Mouse (Mus musculus) erythroblast, embryonic 14.5 days (primary cell): Measurements from ENCODE around the gene Cdk15. TPM values are rescaled to one million over a fixed set of nuclear protein-coding genes. Genes with fewer than 3 reads are reported as not detected.

Experiments
- H3K27me3 ChIP-seq: 2 replicates; pipeline ENCODE4 v1.6.1; 2012; ENCODE audit warnings: inconsistent platforms; ENCODE audit not compliant: control insufficient read depth
- H3K36me3 ChIP-seq: 2 replicates; pipeline ENCODE4 v1.6.1; 2012; ENCODE audit warnings: mild to moderate bottlenecking, inconsistent platforms; ENCODE audit not compliant: control insufficient read depth
- H3K4me1 ChIP-seq: 2 replicates; pipeline ENCODE4 v1.6.1; 2012; ENCODE audit warnings: inconsistent platforms; ENCODE audit not compliant: control insufficient read depth
- H3K4me3 ChIP-seq: replicated peaks from 2 replicates; pipeline ENCODE3; 2012; ENCODE audit warnings: moderate library complexity, mild to moderate bottlenecking, inconsistent platforms
- H3K9me3 ChIP-seq: 2 replicates; pipeline ENCODE4 v1.6.1; 2012; ENCODE audit warnings: low read length, inconsistent platforms, mixed read lengths; ENCODE audit not compliant: control insufficient read depth
- GATA1 ChIP-seq: IDR thresholded peaks from 2 replicates; pipeline ENCODE4 v1.6.1; 2012; ENCODE audit warnings: low read length, inconsistent platforms, mixed read lengths
- TAL1 ChIP-seq: IDR thresholded peaks from 3 replicates; pipeline ENCODE4 v1.6.1; 2012; ENCODE audit warnings: low read length, inconsistent platforms, mixed read lengths
- polyA plus RNA-seq: library from polyadenylated mRNA; stranded (reverse); fragments of >175 nt; gene quantifications from 2 replicates; pipeline ENCODE4 v1.2.3, GENCODE M21; 2012

Cdk15 gene
- polyA plus RNA-seq, 1 experiment = not detected

GRCm38 (mm10) chr1:59317397-59317796 is 60.7 kb downstream of the Cdk15 start:
- no peaks in the 10 kb centered on the region for H3K9me3 ChIP-seq
- no peaks in the 10 kb centered on the region for H3K27me3 ChIP-seq
- H3K36me3 ChIP-seq = no peaks in the 10 kb centered on the region
- H3K4me1 ChIP-seq = no peaks in the 10 kb centered on the region
- H3K4me3 ChIP-seq = no peak overlapping the region
- TF ChIP-seq GATA1 (no peak), TAL1 (no peak)

DNA sequence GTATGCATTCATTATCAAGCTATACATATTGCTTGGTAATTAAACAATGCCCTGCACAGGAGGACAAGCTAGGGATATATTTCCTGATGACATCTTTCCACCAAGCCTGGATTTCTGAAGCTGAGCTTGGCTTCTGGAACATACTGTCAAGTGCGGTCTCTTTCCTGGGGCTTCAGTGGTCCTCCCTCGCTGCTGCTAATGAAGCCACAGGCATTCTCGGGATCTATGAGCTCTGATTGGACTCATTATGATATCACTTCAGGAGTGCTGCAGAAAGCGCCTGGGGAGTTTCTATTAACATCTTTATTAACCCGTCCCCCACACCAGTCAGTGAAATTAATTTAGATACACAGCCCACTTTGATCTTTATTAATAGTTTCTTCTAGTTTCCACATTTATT is 62.2 kb downstream of the Cdk15 start:
- Histone ChIP-seq H3K4me1 (no peaks in the 10 kb centered on the region), H3K36me3 (no peaks in the 10 kb centered on the region), H3K4me3 (no peak overlapping the region), H3K27me3 (no peaks in the 10 kb centered on the region), H3K9me3 (no peaks in the 10 kb centered on the region)
- TF ChIP-seq GATA1 = no peak
- no peak for TF ChIP-seq TAL1

DNA sequence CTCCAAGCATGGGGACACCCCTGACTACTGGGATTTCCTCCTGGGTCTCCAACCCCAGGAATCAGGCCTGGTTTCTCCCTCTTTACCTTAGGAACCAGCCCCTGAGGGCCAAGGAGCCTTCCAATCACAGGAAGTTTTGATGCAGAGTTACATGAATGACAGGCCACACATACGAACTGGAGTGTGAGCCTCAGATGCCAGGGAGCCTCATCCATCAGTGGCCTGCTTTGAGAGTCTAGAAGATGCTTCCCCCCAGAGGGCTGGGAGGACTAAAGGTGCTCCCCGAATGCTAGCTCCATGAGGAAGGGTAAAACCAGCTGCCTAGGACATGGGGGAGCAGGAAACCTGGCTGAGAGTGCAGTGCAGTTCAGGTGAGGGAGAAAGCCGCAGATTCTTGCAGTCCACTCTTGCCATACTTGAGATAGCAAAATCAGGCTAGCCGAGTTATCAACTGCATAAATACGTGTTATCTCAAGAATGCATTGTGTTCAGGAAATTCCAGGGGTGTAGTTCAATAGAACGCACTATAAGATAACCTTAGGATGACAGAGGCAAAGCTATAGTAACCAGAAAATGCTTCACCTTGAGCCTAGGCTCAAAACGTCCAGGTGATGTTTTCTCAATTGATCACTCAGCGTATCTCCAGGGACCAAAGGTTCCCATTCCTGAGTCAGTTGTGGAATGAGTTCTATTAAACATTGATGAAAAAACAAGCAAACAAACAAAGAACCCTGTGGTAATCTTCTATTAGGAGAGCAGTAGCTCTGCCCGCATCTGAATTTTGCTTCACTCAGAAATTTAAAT is 64.6 kb downstream of the Cdk15 start:
- TF ChIP-seq TAL1 = no peak
- no peak for TF ChIP-seq GATA1
- Histone ChIP-seq H3K4me3 (no peak overlapping the region), H3K36me3 (no peaks in the 10 kb centered on the region), H3K9me3 (no peaks in the 10 kb centered on the region), H3K27me3 (no peaks in the 10 kb centered on the region), H3K4me1 (no peaks in the 10 kb centered on the region)

- Histone ChIP-seq H3K4me3 (no peak overlapping the region), H3K36me3 (no peaks in the 10 kb centered on the region), H3K27me3 (no peaks in the 10 kb centered on the region), H3K4me1 (no peaks in the 10 kb centered on the region), H3K9me3 (no peaks in the 10 kb centered on the region)
- TF ChIP-seq GATA1 = no peak
- no peak for TF ChIP-seq TAL1
Measured at GRCm38 (mm10) chr1:59321880-59322836, 65.5 kb downstream of the Cdk15 start.

- no peaks in the 10 kb centered on the region for H3K36me3 ChIP-seq
- no peaks in the 10 kb centered on the region for H3K9me3 ChIP-seq
- no peaks in the 10 kb centered on the region for H3K4me1 ChIP-seq
- TF ChIP-seq GATA1 (no peak), TAL1 (no peak)
- no peaks in the 10 kb centered on the region for H3K27me3 ChIP-seq
- no peak overlapping the region for H3K4me3 ChIP-seq
Measured at GRCm38 (mm10) chr1:59326854-59327395, 70.2 kb downstream of the Cdk15 start.

DNA sequence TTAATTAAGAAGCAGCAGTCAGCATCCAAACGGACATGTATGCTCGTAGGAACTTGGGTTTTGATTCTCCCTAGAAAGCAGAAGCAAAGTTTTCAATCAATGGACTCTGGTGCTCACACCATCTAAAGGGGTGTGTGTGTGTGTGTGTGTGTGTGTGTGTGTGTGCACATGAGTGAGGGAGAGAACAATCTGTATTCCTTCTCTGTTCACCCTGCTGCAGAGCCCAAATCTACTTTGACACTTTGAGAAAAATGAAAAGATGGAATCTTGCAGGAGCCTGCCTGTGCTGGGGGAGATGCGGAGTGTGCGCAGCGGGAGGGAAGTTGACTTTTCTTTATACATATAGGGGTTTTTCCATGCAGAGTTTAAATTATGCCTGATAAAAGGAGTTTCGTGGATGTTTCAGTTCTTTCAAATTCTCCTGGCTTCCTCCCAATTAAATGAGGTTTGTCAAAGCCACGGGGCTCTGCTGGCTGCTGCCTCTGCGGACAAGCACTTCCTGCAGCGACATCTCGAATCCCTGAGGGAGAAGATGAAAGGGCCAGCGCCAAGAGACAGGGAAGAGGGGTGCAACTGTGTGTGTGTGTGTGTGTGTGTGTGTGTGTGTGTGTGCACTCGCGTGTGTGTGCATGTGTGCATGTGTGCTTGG is 76.2 kb downstream of the Cdk15 start:
- TF ChIP-seq TAL1 (no peak), GATA1 (no peak)
- Histone ChIP-seq H3K27me3 (no peaks in the 10 kb centered on the region), H3K9me3 (no peaks in the 10 kb centered on the region), H3K4me1 (no peaks in the 10 kb centered on the region), H3K36me3 (no peaks in the 10 kb centered on the region), H3K4me3 (no peak overlapping the region)

GRCm38 (mm10) chr1:59333386-59333759 is 76.7 kb downstream of the Cdk15 start:
- Histone ChIP-seq H3K4me3 (no peak overlapping the region), H3K27me3 (no peaks in the 10 kb centered on the region), H3K36me3 (no peaks in the 10 kb centered on the region), H3K4me1 (no peaks in the 10 kb centered on the region), H3K9me3 (no peaks in the 10 kb centered on the region)
- TF ChIP-seq GATA1 = no peak
- TF ChIP-seq TAL1 = no peak

DNA sequence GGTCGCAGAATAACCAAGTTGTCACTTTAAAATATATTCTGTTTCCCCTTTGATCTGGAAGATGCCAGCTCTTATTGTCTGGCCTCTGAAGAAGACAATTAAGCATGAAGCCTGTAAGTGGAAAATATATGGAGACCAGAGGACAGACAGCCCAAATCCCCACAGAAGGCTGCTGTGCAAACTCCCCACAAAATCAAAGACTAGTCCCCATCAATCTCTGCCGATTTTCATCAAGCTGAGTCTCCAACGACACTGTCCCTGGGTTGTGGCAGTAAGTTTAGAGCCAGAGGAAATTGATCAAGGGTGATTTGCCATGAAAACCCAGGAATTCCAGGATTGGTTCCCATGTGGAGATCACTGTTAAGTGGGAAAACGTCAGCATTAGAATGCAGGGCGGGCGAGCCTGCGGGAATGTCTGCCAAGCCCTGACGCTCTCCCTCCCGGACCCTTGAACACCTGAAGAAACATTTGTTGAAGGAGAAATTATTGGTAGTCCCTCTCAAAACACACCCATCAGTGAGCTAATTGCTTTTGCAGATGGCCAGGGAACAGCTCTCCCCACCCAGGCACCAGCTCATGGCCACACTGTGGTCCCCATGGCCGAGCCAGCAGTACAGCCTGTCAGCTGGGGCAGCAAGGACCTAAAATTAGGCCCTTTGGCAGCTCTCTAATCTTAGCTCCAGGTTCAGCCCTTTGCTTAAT is 77.3 kb downstream of the Cdk15 start:
- TF ChIP-seq TAL1 (no peak), GATA1 (no peak)
- no peak overlapping the region for H3K4me3 ChIP-seq
- no peaks in the 10 kb centered on the region for H3K27me3 ChIP-seq

More for the DNA sequence above, 77.3 kb downstream of the Cdk15 start:
- no peaks in the 10 kb centered on the region for H3K36me3 ChIP-seq
- H3K4me1 ChIP-seq = no peaks in the 10 kb centered on the region
- no peaks in the 10 kb centered on the region for H3K9me3 ChIP-seq
